Mouse (Mus musculus) testis, adult 2 months (tissue): ENCODE measurements around the gene 4930556J24Rik.

Source experiments
- CTCF ChIP-seq: fragments of 200-500 bp; IDR thresholded peaks from 2 replicates; pipeline ENCODE4 v1.5.1; 2012; ENCODE audit warnings: low read depth, mild to moderate bottlenecking, inconsistent platforms, low read length, moderate library complexity; ENCODE audit not compliant: control insufficient read depth, insufficient read depth, insufficient replicate concordance
- POLR2A ChIP-seq: fragments of 200-500 bp; IDR thresholded peaks from 2 replicates; pipeline ENCODE4 v1.6.1; 2012; ENCODE audit warnings: low read depth, mild to moderate bottlenecking, inconsistent platforms, low read length, moderate library complexity; ENCODE audit not compliant: control insufficient read depth

- TF ChIP-seq CTCF (no peak), POLR2A (no peak)
Observed at GRCm38 (mm10) chr11:3973081-3973480, 3.5 kb downstream of the 4930556J24Rik start.
